Mouse (Mus musculus): ENCODE measurements around the gene B4galt5.

B4galt5 gene

GRCm38 (mm10) chr2:167332336-167332987 is 16.5 kb downstream of the B4galt5 start:
- DNase-seq (ENCODE audit: low spot score in 2 of 2), result no peak

DNA sequence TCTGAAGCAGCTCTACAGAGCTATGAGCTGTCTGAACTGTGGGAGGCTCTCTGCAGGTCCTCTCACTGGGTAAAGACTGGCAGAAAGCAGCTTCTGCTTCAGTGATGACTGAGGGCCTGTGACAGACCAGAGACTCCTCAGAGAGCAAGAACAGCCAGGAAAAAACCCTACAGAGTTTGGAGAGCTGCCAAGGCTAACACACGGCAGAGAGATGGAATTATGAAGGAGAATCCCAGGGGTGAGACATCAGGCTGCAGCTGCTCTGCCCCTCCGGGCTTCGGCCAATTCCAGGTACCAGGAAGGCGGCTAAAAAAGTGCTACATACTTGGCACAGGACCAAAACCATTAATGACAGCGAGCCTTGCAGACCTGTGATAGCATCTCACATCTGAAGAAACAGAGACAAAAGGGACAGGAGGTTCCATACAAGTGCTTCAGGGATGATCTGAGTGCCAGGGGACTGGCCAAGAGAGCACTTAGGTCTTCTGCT is 17.5 kb downstream of the B4galt5 start:
- DNase-seq (ENCODE audit: low spot score in 2 of 2), result no peak

GRCm38 (mm10) chr2:167330581-167330980 is 18.4 kb downstream of the B4galt5 start:
- no peak for DNase-seq (ENCODE audit: low spot score in 2 of 2)

DNA sequence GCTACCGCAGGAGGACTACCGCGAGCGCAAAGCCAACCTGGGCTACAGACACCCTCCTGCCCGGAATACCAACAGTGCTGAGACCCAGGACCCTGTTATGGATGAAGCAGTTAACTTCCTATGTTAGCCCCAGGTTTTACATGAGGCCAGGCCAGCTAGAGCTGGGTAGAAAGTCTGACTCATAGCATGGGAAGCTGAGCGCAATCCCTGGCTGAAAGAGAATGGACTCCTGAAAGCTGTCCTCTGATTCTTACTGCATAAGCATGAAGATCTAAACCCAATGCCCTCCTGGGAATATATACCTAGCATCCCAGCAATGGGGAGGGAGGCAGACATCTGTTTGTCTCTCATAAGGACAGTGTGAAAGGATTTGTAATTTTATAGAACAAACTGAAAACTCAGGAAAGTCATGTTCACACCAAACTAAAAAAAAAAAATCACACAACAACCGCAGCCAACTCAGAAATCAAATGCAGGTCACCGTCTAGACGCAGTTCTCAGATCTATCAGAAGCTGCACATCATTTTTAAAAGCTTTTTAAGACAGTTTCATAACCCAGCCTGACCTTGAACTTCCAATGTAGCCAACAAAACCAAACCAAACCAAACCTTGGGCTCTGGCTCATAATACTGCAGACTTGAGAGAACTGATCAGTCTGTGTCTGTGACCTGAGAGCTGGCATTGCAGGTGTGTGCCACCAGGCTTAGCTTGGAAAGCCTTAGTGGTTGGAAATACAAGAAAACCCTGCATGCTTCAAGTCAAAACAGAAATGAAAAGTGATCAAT is 19.3 kb downstream of the B4galt5 start:
- DNase-seq (ENCODE audit: low spot score in 2 of 2), result no peak

- DNase-seq (ENCODE audit: low spot score in 2 of 2), result no peak
Measured at GRCm38 (mm10) chr2:167328340-167328739, 20.6 kb downstream of the B4galt5 start.

- DNase-seq (ENCODE audit: low spot score in 2 of 2), result no peak
Measured at GRCm38 (mm10) chr2:167326582-167326981, 22.4 kb downstream of the B4galt5 start.

GRCm38 (mm10) chr2:167324151-167324930 is 24.6 kb downstream of the B4galt5 start:
- DNase-seq (ENCODE audit: low spot score in 2 of 2), result no peak

DNA sequence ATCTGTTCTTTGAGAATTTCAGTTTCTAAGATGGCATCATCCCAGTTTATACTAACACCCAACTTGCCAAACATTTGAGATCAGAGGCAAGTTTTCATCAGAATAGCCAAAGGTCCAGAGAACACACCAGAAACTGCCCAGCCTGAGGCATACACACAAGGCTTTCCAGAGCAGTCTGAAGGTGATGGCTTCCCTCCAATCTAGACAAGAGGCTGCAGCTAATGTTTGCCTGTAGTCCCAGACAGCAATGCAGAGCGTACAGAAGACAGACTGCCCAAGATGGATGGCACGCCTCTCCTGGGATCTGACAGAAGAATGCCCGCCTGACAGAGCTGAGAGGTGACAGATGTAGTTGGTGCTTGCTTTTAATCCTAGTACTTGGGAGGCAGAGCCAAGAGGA is 25.9 kb downstream of the B4galt5 start:
- no peak for DNase-seq (ENCODE audit: low spot score in 2 of 2)

- no peak for DNase-seq (ENCODE audit: low spot score in 2 of 2)
Measured at GRCm38 (mm10) chr2:167321372-167321771, 27.6 kb downstream of the B4galt5 start.

- DNase-seq (ENCODE audit: low spot score in 2 of 2), result no peak
Measured at GRCm38 (mm10) chr2:167318981-167319380, 30.0 kb downstream of the B4galt5 start.

GRCm38 (mm10) chr2:167316724-167317187 is 32.2 kb downstream of the B4galt5 start:
- DNase-seq (ENCODE audit: low spot score in 2 of 2), result no peak

- DNase-seq (ENCODE audit: low spot score in 2 of 2), result no peak
Measured at GRCm38 (mm10) chr2:167314491-167314890, 34.5 kb downstream of the B4galt5 start.

GRCm38 (mm10) chr2:167313501-167314326 is 35.3 kb downstream of the B4galt5 start:
- DNase-seq (ENCODE audit: low spot score in 2 of 2), result no peak

DNA sequence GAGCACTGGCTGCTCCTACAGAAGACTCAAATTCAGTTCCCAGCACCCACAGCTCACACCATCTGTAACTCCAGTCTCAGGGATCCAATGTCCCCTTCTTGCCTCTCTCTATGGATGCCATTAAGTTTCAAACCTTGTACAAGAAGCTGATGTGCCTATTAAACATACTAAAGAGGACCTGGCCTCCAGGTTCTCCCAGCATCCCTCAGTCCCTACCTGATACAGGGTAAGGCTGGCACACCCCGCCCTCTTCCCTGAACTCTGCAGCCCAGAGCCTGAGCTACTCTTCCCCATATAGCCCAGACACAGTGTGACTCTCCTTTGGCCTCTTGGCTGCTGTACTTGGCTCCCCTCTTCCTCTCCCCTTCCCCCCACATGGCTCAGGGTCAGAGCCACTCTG is 38.9 kb downstream of the B4galt5 start:
- no peak for DNase-seq (ENCODE audit: low spot score in 2 of 2)

DNA sequence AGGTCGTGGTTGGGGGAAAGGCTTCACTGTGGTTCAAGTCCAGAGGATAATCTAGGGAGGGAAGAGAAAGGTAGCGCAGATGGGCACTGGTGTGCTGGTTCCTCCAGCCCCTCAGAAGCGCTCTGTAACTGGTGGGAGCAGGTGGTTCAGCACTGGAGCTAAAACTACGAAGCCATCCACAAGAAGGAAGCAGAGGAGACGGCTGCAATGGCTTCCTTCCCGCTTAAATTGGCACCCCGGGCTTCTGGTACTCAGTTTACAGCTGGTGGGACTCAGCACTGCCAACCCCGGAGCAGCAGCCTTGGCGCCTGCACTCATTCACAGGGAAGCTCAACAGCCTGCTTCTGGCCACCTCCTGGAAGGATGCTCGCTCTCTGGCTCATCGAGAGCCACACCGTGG is 39.7 kb downstream of the B4galt5 start:
- DNase-seq (ENCODE audit: low spot score in 2 of 2), result no peak

- DNase-seq (ENCODE audit: low spot score in 2 of 2), result no peak
Measured at GRCm38 (mm10) chr2:167307716-167308115, 41.3 kb downstream of the B4galt5 start.

- DNase-seq (ENCODE audit: low spot score in 2 of 2), result no peak
Measured at GRCm38 (mm10) chr2:167306626-167307541, 42.1 kb downstream of the B4galt5 start.

DNA sequence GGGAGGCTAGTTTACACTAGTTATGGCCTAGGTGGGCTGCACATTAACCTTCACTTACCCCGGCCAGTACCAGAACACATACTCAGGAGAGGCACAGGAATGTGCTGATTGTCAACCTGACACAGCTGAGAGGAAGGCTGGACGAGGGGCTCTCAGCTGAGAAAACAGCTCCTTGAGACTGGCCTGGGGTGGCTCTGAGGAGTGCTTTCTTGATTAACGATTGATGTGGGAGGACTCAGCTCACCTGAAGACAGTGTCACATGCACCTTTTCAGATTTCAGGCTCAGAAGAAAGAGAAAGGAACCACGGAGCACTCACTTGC is 42.7 kb downstream of the B4galt5 start:
- DNase-seq (ENCODE audit: low spot score in 2 of 2), result no peak

GRCm38 (mm10) chr2:167305382-167306272 is 43.4 kb downstream of the B4galt5 start:
- no peak for DNase-seq (ENCODE audit: low spot score in 2 of 2)

Measured in right cerebral cortex, adult 2 months (tissue).